Mouse (Mus musculus): ENCODE data around the gene Cyp2r1. TPM values are rescaled to one million over a fixed set of nuclear protein-coding genes. Genes with fewer than 3 reads are reported as not detected.

Gene Cyp2r1
- 2.6 TPM for total RNA-seq (2023)

GRCm38 (mm10) chr7:114562531-114563241, at the start of gene Cyp2r1:
TSS of gene Cyp2r1 (minus strand) at chr7:114562972.

Other genes with a start within 250 kb of the Cyp2r1 start
- 147 TPM for gene Pde3b, start 147.7 kb downstream of the Cyp2r1 start, total RNA-seq (2023)
- not detected for gene Calca, start 73.4 kb upstream of the Cyp2r1 start, total RNA-seq (2023)
- not detected for gene Calcb, start 155.7 kb upstream of the Cyp2r1 start, total RNA-seq (2023)
- gene Insc, start 180.7 kb upstream of the Cyp2r1 start, total RNA-seq (2023), result 0.71 TPM